Mouse (Mus musculus) ovary, postnatal 14 days (tissue): Measurements from ENCODE around the gene Plch2.
"Not testable (repeated sequence)": the region's sequence is repeated elsewhere in the genome, so short reads cannot be mapped to it uniquely, and the experiment has no call there.

Experiments used
- DNase-seq: peaks from one replicate; pipeline ENCODE4 v3.0.0; 2022; ENCODE audit warnings: low spot score

The Plch2 gene

DNA sequence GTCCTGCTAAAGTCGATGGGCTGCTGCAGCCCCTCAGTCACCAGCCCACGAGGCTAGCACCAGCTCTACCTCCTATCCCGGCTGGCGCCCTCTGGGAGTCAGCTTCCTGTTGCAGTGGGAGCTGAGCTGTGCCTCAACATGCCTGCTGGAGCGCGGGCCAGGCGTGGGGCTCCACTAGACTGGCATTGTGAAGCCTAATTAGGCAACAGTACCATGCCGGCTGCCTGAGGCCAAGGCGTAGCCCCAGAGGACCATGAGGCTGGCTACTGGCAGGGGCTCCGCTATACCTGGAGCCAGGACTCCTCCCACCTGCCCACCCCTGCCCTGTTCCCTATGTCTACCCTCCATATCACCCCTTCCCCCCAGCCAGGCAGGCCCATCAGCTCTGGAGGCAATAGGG is at the start of gene Plch2:
TSS of gene Plch2 (minus strand) at position 61 of the 400 bp plus-strand sequence.
- DNase-seq: no peak

DNA sequence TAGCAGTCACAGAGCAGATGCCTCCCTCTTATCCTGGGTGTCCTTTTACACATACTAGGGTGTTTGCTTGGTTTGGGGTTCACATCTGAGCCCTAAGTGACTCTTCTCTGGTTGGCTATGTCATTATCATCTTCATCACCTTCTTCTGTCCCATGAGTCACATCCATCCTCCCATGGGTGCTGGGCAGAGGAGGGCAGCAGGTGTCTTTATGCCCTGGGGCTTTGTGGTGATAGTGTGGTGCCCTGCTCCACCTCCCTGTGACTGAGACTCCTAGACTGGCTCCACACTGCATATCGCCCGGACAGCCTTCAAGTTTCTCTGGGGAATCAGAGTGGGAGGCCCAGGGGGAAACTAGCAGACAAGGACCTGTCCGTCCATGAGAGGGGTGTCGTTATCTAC is 42.0 kb upstream of the Plch2 start:
- DNase-seq: no peak

- no peak for DNase-seq
Observed at GRCm38 (mm10) chr4:155097452-155097851, 40.9 kb upstream of the Plch2 start.

DNA sequence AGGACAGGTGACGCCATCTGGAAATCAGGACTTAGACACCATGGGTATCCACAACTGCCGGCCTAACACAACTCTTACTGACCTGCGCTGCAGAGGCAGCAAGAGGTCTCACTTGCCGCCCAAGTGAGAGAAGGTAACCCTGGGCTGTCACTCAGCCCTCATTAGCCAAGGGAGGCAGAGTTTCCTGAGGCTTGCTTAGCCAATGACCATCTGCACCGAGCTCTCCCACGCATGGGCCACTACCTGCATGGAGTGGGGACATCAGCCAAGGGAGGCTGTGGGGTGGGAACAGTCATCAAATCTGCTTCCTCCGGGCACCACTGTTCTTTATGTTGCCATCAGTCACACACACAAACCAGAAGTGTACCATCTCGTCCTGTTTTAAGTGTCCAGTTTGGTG is 39.4 kb upstream of the Plch2 start:
- DNase-seq: no peak

- peak; percentile 79 for DNase-seq
Observed at GRCm38 (mm10) chr4:155095238-155095900, 38.8 kb upstream of the Plch2 start.

DNA sequence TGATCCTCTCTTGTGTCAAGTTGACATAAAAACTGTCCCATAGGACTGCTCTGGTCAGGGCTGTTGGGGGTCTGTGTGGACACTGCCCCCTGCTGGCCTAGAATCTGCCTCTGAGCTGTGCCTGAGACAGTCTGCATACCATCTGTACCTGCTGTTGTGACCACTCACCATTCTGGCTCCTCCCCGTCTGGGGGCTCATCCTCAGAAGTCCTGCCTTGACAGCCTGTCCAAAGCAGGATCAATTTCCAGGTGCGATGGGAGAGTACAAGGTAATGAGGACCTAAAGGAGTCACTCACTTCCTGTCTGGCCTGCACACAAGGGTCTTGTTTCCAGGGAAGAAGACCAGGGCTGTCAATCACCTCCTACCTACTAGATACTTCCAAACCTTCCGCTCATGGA is 38.0 kb upstream of the Plch2 start:
- no peak for DNase-seq

- no peak for DNase-seq
Observed at GRCm38 (mm10) chr4:155093431-155094149, 37.0 kb upstream of the Plch2 start.

- DNase-seq: no peak
Observed at GRCm38 (mm10) chr4:155092718-155093430, 36.3 kb upstream of the Plch2 start.

GRCm38 (mm10) chr4:155090688-155091449 is 34.3 kb upstream of the Plch2 start:
- DNase-seq: no peak

GRCm38 (mm10) chr4:155090147-155090546 is 33.6 kb upstream of the Plch2 start:
- DNase-seq: no peak

- DNase-seq: no peak
Observed at GRCm38 (mm10) chr4:155089241-155089640, 32.7 kb upstream of the Plch2 start.

DNA sequence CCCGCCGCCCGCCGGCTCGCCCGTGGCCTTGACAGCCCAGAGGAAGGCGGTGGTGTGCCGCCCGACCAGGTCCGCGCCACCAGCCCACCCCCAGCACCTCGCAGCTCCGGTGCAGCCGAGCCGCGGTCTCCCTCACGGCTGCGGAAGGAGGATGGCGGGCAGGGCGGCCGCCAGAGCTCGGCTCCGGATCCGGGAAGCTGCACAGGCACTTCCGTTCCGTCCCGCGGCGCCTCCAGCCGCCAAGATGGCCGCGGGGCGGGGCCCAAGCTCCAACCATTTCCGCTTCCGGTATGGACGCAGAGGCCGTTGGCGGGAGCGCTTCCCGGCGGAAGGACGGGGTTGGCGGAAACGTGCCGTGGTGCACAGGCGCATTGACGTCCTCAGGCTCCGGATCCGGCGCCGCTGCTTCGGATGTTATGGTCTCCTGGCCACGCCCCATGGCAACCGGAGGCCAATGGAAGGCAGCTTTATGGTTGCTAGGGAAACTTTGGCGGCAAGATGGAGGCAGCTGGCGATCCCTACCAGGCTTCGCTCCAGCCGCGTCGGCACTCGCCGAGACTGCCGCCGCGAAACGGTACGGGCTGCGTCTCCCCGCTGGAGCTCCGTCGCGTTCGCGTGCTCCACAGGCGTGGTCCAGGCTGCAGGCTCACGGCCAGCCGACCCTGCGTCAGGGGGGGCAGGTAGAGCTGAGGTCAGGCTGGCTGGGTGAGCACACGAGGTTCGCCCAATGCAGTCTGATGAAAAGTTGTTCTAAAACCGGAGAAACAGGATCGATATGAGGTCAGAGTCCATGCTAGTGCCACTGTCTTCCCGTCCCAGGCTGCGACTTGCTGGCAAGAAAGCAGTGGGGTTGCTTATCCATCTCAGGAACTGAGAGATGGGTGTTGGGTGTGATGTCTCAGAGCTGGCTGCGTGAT is 29.8 kb upstream of the Plch2 start, which contains the start of the genes Rer1 and Morn1:
TSS of gene Rer1 (minus strand) at position 275 of the 917 bp plus-strand sequence.
TSS of gene Morn1 (plus strand) at position 470 of the 917 bp plus-strand sequence.
- peak; percentile 100 for DNase-seq

GRCm38 (mm10) chr4:155085206-155086107 is 28.9 kb upstream of the Plch2 start:
- no peak for DNase-seq

- no peak for DNase-seq
Observed at GRCm38 (mm10) chr4:155084351-155084750, 27.8 kb upstream of the Plch2 start.

DNA sequence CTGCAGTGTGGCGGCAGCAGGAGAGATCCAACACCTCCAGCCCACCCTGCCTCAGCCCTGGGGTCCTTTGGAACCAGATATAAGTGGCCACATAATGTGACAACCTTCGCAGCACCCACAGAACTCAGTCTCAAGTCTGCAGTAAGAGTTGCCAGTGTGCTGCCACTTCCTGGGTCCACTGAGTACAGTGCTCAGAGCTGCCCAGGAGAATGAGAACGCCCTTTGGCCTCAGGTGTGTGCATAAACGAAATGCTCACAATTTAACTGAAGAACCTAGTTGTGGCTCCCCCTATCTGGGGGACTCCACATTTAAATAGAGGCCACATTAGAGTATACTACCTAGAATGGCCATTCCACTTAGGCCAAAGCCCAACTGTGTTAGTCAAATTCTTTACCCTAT is 27.0 kb upstream of the Plch2 start:
- DNase-seq: no peak

DNA sequence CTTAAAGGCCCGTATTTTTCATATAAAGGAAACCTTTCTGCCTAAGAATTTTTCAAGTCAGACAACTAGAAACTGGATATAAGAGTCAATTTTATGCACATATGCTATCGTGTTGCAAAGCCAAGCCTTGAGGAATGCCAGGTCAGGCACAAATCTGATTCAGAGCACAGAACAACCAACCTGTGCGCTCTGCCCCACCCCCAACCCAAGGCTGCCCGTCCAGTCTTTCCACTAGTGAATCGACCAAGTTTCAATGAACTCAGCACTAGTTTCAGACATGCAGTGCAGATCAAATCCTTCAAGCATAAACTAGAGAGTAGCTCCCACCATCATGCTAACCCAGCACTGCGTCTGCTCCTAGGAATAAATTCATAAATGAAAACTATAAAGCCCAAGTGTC is 23.1 kb upstream of the Plch2 start:
- no peak for DNase-seq

GRCm38 (mm10) chr4:155078808-155079207 is 22.2 kb upstream of the Plch2 start:
- not testable (repeated sequence) for DNase-seq

DNA sequence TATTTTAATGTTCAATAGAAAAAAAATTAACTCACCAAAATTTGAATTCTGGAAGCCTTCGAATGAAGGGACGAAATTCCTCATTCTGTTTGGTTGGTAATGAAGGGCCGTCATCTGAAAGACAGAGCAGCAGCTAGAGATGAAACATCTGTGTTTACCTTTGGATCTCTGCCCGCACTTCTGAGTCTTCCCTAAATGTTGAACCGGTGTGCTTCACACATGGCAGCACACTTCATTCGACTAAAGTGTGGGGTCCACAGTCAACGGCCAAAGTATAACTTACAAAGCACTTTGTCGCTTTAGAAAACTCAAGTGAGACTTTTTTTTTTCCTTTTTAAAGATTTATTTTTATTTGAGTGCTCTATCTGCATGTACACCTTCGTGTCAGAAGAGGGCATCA is 20.1 kb upstream of the Plch2 start:
- DNase-seq: no peak

DNA sequence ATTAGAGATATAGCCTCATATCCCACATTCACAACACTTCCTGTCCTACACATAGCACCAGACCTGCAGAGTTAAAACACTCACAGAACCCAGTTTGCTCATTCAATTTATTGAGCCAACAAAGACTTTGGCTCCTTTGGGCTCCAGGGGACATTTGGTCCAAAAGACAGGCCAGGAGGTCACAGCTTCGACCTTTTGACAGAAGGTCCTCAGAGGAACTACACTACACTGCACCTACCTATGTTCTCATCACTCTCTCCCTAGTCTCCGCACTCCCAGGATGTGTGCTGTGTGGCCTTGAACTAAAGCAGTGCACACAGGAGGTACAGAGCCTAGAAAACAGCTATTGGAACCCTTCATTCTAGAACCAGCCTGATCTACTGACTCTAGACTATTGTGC is 19.2 kb upstream of the Plch2 start:
- no peak for DNase-seq

- DNase-seq: no peak
Observed at GRCm38 (mm10) chr4:155075137-155075536, 18.6 kb upstream of the Plch2 start.
